Mouse (Mus musculus) neural tube, embryonic 12.5 days (tissue): ENCODE measurements around the gene Phc2. TPM values are rescaled to one million over a fixed set of nuclear protein-coding genes. Genes with fewer than 3 reads are reported as not detected.
"Not testable (repeated sequence)": the region's sequence is repeated elsewhere in the genome, so short reads cannot be mapped to it uniquely, and the experiment has no call there.

Experiments used
- ATAC-seq: fragments of 200-750 bp; cut with Nextera tagmentation; 2 replicates; pipeline ENCODE4 v1.8.0; 2017; ENCODE audit warnings: low read depth, mild to moderate bottlenecking, moderate TSS enrichment, moderate library complexity; ENCODE audit not compliant: low FRiP score
- H3K27ac ChIP-seq: fragments of 300-500 bp; sonication (generic); 2 replicates; pipeline ENCODE4 v1.5.1; 2016
- H3K27me3 ChIP-seq: fragments of 300-500 bp; sonication (generic); replicated peaks from 2 replicates; pipeline ENCODE4 v1.6.1; 2016; ENCODE audit warnings: mild to moderate bottlenecking
- H3K36me3 ChIP-seq: fragments of 300-500 bp; sonication (generic); 2 replicates; pipeline ENCODE4 v1.6.1; 2016; ENCODE audit warnings: mild to moderate bottlenecking
- H3K4me1 ChIP-seq: fragments of 300-500 bp; sonication (generic); 2 replicates; pipeline ENCODE4 v1.6.1; 2016
- H3K4me2 ChIP-seq: fragments of 300-500 bp; sonication (generic); replicated peaks from 2 replicates; pipeline ENCODE4 v1.6.1; 2016; ENCODE audit warnings: mild to moderate bottlenecking
- H3K4me3 ChIP-seq: fragments of 300-500 bp; sonication (generic); 2 replicates; pipeline ENCODE4 v1.5.1; 2016
- H3K9ac ChIP-seq: fragments of 300-500 bp; sonication (generic); 2 replicates; pipeline ENCODE4 v1.6.1; 2016; ENCODE audit warnings: mild to moderate bottlenecking
- H3K9me3 ChIP-seq: fragments of 300-500 bp; sonication (generic); 2 replicates; pipeline ENCODE4 v1.6.1; 2016; ENCODE audit warnings: mild to moderate bottlenecking
- WGBS: fragments of 180-500 bp; shearing (Covaris S2); methylation state at CpG from one replicate; pipeline ENCODE4 v1.1.7; 2016; 5-methylcytosine and 5-hydroxymethylcytosine counted together
- polyA plus RNA-seq: library from polyadenylated mRNA; unstranded; fragments of >200 nt; fragmentation: Nextera tagmentation; extraction: Ambion mirVana; gene quantifications from 2 replicates; pipeline ENCODE4 v1.2.1, GENCODE M21; 2016

Gene Phc2
- 163 and 167 TPM in 2 replicates for polyA plus RNA-seq

DNA sequence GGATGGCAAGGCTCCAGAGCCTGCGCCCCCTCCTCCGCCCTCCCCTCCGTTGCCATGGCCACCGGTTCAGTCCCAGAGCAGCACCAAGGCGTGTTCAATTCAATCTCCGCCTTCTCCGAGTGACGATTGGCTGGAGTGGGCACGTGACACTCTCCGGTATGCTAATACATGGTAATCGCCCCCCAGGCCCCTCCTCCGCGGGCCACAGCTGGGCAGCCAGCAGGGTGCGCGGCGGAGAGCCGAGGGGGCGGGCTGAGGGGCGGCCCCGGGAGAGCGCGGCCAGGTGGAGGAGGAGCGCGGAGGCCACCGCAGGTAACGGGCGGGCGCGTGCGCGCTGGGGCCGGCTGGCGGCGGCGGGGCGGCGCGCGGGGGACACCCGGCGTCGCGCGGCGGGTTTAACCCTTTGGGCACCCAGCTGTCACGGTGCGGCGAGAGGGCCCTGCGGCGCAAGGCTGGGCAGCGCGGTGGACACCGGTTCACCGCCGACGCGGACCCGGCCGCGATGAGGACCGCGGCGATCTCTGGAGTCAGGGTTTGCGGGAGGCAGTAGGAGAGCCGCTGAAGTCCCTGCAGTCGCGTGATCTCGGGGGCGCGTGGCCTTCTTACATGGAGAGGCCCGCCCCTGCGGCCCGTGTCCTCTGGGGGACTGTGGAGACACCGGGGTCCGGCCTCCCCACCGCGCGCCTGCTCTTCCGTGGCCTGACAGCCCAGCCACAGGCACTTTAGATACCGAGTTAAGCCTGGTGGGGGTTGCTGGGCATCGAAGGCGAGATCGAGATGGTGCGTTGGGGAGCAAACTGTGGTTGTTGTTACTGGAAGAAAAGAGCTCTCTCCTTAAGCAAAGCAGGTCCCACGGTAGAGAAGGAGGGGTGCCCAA is at the start of gene Phc2:
TSS of gene Phc2 (plus strand) at position 198 of the 877 bp plus-strand sequence.
- H3K9me3 ChIP-seq, result no peaks in the 10 kb centered on the region
- peak within 1 kb of the TSS; percentile 76 for H3K27ac ChIP-seq
- peaks cover 7% of the 10 kb centered on the region for H3K27me3 ChIP-seq
- ATAC-seq, result peak; percentile 94
- no peaks in the 10 kb centered on the region for H3K36me3 ChIP-seq
- peak within 1 kb of the TSS; percentile 91 for H3K4me2 ChIP-seq
- H3K4me1 ChIP-seq, result peaks cover 35% of the 10 kb centered on the region
- H3K9ac ChIP-seq, result peak within 1 kb of the TSS; percentile 78
- WGBS, result under 1% methylated on average over 84 of the region's 85 CpGs
- peak within 1 kb of the TSS; percentile 72 for H3K4me3 ChIP-seq

DNA sequence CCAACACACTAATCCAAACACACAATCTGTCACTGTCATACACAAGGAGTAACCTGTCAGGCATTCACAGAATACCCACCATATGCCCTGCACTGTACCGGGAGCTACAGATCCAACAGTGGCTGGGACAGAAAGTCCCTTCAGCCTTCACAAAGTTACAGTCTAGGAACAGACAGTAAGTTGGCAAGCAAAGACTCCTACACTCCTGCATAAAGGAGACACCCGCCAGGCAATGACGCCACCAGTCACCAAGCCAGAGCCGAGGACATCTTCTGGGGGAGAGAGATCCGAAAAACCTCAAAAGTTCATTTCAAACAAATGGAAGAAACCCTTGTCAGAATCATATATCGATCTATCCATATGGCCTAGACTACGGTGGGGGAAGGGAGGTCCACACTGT is 47.9 kb upstream of the Phc2 start:
- no peak overlapping the region for H3K4me3 ChIP-seq
- no peak overlapping the region for H3K4me2 ChIP-seq
- H3K36me3 ChIP-seq, result peaks cover 28% of the 10 kb centered on the region
- H3K9me3 ChIP-seq, result no peaks in the 10 kb centered on the region
- H3K9ac ChIP-seq, result no peak overlapping the region
- no peak overlapping the region for H3K27ac ChIP-seq
- no peak for ATAC-seq
- H3K27me3 ChIP-seq, result no peaks in the 10 kb centered on the region
- 95% methylated on average over 7 of the region's 7 CpGs for WGBS
- H3K4me1 ChIP-seq, result peaks cover 16% of the 10 kb centered on the region

DNA sequence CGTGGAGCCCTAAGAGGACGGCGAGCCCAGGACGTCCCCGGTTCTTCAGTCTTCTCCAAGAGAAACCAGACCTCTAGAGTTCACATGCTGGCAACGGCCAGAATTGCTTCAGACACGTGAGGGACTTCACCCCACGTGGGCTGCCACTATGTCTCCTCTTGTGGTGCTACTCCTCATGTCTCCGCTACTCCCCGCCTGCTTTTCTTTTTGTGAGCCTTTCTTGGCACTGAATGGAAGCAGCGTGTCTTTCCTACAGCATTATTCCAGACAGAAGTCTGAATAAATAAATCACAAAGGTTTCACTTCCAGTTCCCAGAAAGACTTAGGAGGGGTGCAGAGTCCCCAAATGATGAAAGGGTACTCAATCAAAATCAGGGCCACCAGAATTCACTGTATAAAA is 46.8 kb upstream of the Phc2 start:
- H3K4me3 ChIP-seq, result no peak overlapping the region
- peaks cover 18% of the 10 kb centered on the region for H3K36me3 ChIP-seq
- peaks cover 16% of the 10 kb centered on the region for H3K4me1 ChIP-seq
- H3K9ac ChIP-seq, result no peak overlapping the region
- no peaks in the 10 kb centered on the region for H3K27me3 ChIP-seq
- H3K9me3 ChIP-seq, result no peaks in the 10 kb centered on the region
- no peak overlapping the region for H3K27ac ChIP-seq
- no peak for ATAC-seq
- 87% methylated on average over 11 of the region's 11 CpGs for WGBS
- H3K4me2 ChIP-seq, result no peak overlapping the region

DNA sequence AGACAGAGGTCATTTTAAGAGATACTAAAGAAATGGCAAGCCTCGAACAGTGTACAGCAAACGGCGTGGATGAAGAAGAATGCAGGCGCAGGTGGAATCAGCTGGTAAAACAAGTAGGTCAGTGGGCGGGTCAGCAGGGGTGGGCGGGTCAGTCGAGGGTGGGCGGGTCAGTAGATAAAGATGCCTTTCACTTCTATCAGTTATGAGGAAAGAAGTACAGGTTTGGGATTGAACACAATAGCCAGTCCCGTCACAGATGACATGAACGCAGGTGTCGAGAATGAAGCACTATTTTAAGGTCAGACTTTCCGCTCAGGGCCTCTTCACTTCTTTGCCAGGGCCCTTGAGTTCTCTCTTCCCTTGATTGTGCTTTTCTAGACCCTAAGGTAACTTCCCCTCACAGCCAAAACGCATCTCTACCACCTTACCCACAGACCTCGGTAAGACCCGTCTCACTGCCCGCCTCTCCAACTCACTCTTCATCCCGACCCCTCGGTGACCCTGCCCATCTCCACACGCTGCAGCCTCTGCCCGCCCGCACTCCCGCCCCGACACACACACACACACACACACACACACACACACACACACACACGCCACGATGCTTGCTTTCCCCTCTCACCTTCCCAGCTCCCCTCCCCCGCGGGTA is 45.1 kb upstream of the Phc2 start:
- peaks cover 16% of the 10 kb centered on the region for H3K4me1 ChIP-seq
- no peaks in the 10 kb centered on the region for H3K27me3 ChIP-seq
- peak overlapping the region; percentile 65 for H3K4me3 ChIP-seq
- 0 out of 2 replicates have a peak overlapping the region, but pooled peaks have one; percentile 18 for H3K27ac ChIP-seq
- peaks cover under 1% of the 10 kb centered on the region for H3K36me3 ChIP-seq
- H3K9me3 ChIP-seq, result no peaks in the 10 kb centered on the region
- 13% methylated on average over 25 of the region's 27 CpGs for WGBS
- peak overlapping the region; percentile 60 for H3K4me2 ChIP-seq
- peak overlapping the region; percentile 62 for H3K9ac ChIP-seq
- peak; percentile 65 for ATAC-seq

DNA sequence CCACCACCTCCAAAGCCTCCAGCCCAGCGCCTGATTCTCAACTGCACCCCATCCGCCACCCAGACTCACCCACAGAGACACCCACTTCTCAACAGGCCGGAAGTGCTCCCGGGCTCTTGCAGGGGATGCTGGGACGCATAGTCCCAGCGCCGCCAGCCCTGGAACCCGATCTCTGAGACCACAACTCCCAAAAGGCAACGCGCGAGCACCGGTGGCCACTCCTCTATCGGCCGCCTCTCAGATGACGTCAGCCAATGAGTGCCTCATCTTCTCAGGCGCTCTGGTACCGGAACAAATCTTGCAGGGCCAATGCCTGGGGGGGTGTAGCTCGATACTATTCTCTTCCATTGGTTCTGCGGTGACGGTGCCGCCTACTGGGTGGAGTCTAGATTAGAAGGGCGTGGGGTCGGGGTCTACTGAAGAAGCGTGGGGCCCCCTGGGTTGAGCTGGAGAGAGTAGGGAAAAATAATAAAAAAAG is 44.5 kb upstream of the Phc2 start, which contains the start of gene Zscan20:
TSS of gene Zscan20 (minus strand) at position 174 of the 478 bp plus-strand sequence.
- H3K36me3 ChIP-seq, result no peaks in the 10 kb centered on the region
- peak within 1 kb of the TSS; percentile 60 for H3K4me2 ChIP-seq
- H3K27ac ChIP-seq, result 0 out of 2 replicates have a peak within 1 kb of the TSS, but pooled peaks have one; percentile 18
- peak within 1 kb of the TSS; percentile 62 for H3K9ac ChIP-seq
- no peaks in the 10 kb centered on the region for H3K27me3 ChIP-seq
- WGBS, result under 1% methylated on average over 24 of the region's 24 CpGs
- peak within 1 kb of the TSS; percentile 65 for H3K4me3 ChIP-seq
- H3K4me1 ChIP-seq, result peaks cover 16% of the 10 kb centered on the region
- peak; percentile 97 for ATAC-seq
- no peaks in the 10 kb centered on the region for H3K9me3 ChIP-seq

DNA sequence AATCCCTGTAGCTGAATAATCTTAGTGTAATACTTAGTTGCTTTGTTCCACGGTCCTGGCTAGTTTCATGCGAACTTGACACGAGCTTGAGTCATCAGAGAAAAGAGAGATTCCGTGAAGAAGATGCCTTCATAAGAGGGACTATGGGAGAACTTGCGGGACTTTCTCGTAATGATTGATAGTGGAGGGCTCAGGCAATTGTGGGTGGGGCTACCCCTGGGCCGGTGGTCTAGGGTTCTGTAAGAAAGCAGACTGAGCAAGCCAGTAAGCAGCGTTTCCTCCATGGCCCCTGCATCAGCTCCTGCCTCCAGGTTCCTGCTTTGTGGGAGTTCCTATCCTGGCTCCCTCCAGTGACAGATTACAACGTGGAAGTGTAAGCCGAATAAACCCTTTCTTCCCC is 43.8 kb upstream of the Phc2 start:
- no peak overlapping the region for H3K4me3 ChIP-seq
- 26% methylated on average over 10 of the region's 10 CpGs for WGBS
- no peaks in the 10 kb centered on the region for H3K27me3 ChIP-seq
- no peaks in the 10 kb centered on the region for H3K9me3 ChIP-seq
- H3K9ac ChIP-seq, result no peak overlapping the region
- no peak overlapping the region for H3K27ac ChIP-seq
- ATAC-seq, result peak; percentile 1; the same call in 1 of the 2 replicates
- no peaks in the 10 kb centered on the region for H3K36me3 ChIP-seq
- peak overlapping the region; percentile 60 for H3K4me2 ChIP-seq
- peaks cover 16% of the 10 kb centered on the region for H3K4me1 ChIP-seq

DNA sequence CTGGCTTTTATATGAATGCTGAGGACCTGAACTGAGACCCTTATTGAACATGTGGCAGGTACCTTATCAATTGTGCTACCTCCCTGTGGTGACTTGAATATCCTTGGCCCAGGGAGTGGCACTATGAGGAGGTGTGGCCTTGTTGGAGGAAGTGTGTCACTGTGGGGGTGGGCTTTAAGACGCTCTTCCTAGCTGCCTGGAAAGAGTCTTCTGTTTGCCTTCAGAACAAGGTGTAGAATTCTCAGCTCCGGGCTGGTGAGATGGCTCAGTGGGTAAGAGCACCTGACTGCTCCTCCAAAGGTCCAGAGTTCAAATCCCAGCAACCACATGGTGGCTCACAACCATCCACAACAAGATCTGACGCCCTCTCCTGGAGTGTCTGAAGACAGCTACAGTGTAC is 42.8 kb upstream of the Phc2 start:
- WGBS, result 83% methylated on average over 3 of the region's 3 CpGs
- not testable (repeated sequence) for H3K4me3 ChIP-seq, H3K27me3 ChIP-seq, ATAC-seq, H3K9me3 ChIP-seq, H3K4me2 ChIP-seq, H3K9ac ChIP-seq, H3K27ac ChIP-seq, H3K36me3 ChIP-seq
- H3K4me1 ChIP-seq, result peaks cover 16% of the 10 kb centered on the region

DNA sequence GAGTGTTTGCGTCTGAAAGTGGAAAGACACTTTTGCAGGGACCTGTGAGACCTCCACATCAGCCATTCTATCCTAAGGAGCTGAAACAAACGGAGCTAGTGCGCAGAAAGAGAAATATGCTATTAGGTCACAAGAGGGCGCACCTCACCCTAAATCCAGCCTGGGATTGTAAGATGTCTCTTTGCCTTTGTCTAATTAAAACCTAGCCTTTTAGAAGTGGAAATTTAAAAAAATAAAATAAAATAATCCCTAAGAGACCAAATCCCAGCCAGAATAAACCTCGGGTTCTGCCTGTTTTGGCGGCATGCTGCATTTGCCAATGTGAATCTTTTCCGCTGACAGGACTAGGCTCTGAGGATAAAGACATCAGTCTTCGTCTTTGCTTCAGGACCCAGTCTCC is 41.2 kb upstream of the Phc2 start:
- Histone ChIP-seq H3K27me3 (peaks cover 5% of the 10 kb centered on the region; the same call in 1 of the 2 replicates), H3K4me3 (no peak overlapping the region), H3K36me3 (no peaks in the 10 kb centered on the region), H3K9ac (no peak overlapping the region), H3K9me3 (no peaks in the 10 kb centered on the region), H3K4me1 (peaks cover 13% of the 10 kb centered on the region), H3K27ac (no peak overlapping the region), H3K4me2 (no peak overlapping the region)
- ATAC-seq, result no peak
- 21% methylated on average over 8 of the region's 8 CpGs for WGBS

DNA sequence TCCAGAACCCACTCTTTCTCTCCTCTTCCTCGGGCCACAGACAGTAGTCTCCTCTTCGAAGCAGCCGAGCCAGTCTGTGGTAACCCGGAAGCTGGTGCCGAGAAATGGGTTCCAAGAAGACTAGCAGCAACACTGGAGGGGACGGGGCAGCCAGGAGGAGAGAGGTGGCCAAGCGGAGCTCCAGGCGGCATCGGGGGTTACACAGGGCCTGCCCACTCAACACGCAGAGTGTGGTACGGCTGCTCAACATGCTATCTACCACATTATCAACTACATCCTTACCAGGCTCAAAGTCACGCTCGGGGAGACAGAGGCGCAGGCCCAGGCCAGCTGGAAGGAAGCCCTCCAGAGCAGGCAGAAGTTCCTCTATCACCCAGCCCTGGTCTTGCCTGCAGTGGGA is 38.7 kb upstream of the Phc2 start:
- Histone ChIP-seq H3K4me2 (no peak overlapping the region), H3K4me1 (peaks cover 2% of the 10 kb centered on the region; the same call in 1 of the 2 replicates), H3K27ac (no peak overlapping the region), H3K27me3 (peaks cover 5% of the 10 kb centered on the region; the same call in 1 of the 2 replicates), H3K36me3 (no peaks in the 10 kb centered on the region), H3K4me3 (no peak overlapping the region), H3K9ac (no peak overlapping the region), H3K9me3 (no peaks in the 10 kb centered on the region)
- ATAC-seq, result no peak
- whole genome bisulfite sequencing, result 91% methylated on average over 14 of the region's 14 CpGs

DNA sequence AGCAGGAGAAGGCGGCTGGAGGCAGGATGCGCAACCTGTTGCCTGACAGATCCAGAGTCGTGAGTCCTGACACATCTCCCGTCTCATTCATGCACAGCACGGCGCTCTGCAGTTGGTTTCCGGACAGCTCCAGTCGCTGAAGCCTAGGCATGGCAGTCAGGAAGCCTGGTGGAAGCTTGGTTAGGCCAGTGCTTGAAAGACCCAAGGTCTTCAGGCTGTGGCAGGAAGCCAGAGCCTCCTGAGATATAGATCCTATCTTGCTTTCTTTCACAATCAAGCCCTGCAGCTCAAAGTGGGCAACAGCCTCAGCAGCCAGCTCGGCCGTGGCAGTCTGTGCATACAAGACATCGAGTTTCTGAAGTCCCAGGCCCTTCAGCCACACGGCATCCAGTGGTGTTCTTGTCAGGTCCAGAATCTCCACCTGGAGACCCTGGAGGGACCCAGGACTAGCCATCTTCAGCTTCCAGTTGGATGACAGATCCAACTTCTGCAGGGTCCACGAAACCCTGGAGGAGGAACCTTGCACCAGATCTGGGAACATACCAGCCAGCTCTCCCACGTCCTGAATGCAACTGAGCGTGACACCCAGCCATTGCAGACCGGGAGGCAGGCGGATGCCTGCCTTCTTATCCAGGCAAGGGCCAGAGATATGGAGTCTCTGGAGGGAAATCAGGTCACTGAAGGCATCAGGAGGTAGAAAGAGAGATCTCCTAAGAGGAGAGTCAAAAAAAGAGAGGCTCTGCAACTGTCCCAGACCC is 37.0 kb upstream of the Phc2 start:
- 81% methylated on average over 17 of the region's 17 CpGs for WGBS
- Histone ChIP-seq H3K4me3 (no peak overlapping the region), H3K9me3 (no peaks in the 10 kb centered on the region), H3K27me3 (peaks cover 5% of the 10 kb centered on the region; the same call in 1 of the 2 replicates), H3K4me2 (no peak overlapping the region), H3K4me1 (no peaks in the 10 kb centered on the region), H3K36me3 (no peaks in the 10 kb centered on the region), H3K27ac (no peak overlapping the region), H3K9ac (peak overlapping the region; percentile 3; the same call in 1 of the 2 replicates)
- ATAC-seq, result no peak

DNA sequence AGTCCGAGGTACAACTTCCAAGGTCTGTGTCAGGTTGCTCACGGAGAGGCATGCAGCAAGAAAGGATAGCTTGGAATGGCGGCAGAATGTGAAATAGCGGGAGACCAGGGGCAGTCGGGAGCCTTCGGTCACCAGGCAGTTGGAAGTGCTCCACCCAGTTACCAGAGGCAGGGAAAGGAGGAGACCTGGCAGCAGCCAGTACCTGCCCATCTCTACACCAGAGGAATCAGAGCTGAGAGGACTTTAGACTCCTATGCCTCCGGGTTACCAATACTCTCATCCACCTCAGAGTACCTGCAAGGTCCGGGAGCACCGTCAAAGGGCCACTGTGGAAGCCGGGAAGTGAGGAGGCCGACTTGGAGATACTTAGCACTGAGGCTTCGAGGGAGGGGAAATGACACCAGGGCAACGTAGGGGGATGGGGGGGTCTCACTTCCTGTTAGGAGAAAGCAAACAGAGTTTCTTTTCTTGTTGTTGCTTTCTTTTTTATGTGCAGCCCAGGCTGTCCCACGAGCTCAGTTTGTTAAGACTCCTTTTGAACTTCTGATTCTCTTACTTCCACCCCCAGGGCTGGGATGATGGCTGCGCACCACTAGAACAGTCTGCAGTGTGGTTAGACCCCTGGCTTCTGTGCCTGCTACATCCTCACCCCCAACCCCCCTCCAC is 36.1 kb upstream of the Phc2 start, which contains the start of gene Tlr12:
TSS of gene Tlr12 (minus strand) at position 374 of the 666 bp plus-strand sequence.
- H3K27ac ChIP-seq, result no peak within 1 kb of the TSS

More for the DNA sequence above, 36.1 kb upstream of the Phc2 start, which contains the start of gene Tlr12:
- Histone ChIP-seq H3K27me3 (peaks cover 5% of the 10 kb centered on the region; the same call in 1 of the 2 replicates), H3K4me2 (no peak within 1 kb of the TSS), H3K4me3 (no peak within 1 kb of the TSS), H3K4me1 (no peaks in the 10 kb centered on the region), H3K9ac (peak within 1 kb of the TSS; percentile 3; the same call in 1 of the 2 replicates), H3K9me3 (no peaks in the 10 kb centered on the region), H3K36me3 (no peaks in the 10 kb centered on the region)
- whole genome bisulfite sequencing, result 70% methylated on average over 15 of the region's 15 CpGs
- no peak for ATAC-seq
